Mouse (Mus musculus): ENCODE results near the gene Tmem128.
A peak's percentile ranks its signal among the peaks of the same experiment; 100 is the strongest.

Gene Tmem128

GRCm38 (mm10) chr5:38260107-38260682 is at the start of gene Tmem128:
TSS of gene Tmem128 (plus strand) at chr5:38260185.
- DNase-seq (ENCODE audit: low spot score) = peak; percentile 83

DNA sequence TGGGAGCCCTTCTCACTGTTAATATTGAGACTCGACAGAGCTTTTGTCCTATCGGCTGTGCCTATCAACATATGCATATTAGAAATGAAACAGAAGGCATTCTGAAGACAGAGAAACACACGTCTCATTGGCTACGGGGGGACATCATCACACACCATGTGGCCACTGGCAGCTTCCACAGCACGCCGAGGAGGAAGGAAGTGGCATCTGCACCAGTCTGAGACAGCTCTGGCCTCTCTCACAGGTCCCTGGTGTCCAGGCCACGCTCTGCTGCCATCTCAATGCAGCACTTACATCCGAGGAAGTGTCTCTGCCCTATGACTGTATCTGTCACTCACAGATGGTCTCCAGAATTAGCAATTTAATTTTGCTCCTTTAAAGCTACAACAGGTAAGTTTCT is 48.3 kb upstream of the Tmem128 start:
- DNase-seq (ENCODE audit: low spot score) = no peak

DNA sequence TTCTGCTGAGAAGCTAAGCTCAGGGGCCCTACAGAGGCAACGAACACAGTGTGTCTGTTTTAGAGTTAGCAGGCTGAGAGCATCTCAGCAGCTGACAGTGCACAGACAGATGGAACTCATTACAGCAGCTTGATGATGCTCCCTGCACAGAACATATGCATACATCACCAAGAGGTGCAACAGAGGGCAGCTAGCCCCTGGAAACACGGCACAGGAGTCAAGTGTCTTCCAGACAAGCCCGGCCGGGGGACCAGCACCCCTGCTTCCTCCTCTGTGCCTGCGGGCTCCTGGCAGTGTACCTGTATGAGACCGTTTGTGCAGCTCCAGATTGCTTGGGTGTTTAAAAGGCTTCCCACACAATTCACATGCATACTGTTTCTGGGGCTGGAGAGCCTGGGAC is 47.0 kb upstream of the Tmem128 start:
- DNase-seq (ENCODE audit: low spot score) = no peak

GRCm38 (mm10) chr5:38219771-38220307 is 40.1 kb upstream of the Tmem128 start:
- no peak for DNase-seq (ENCODE audit: low spot score)

DNA sequence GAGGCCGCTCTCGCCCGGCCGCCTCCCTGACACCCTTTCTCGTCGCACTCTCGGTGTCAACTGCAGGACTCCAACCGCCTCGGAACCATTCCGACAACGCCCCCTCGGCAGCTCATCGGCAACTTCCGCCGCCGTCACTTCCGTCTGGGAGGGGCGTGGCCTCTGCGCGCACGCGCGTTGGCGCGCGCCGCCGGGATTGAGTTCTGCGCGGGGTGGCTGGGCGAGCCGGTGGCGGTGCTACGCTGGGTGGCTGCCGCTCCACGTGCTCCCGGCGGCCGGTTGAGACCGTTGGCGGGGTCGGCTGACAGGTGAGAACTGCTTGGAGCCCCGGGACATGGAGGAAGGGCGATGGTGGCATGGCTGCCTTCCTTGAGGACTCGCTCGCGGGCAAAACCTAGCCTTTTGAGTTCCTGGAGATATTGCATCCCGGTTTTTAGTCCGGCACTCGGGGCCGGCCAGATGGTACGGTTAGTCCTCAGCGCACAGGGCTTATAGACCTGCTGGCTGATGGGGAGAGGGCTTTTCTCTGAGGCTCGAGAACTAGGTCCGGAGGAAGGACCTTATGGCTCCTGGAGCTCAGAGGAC is 39.6 kb upstream of the Tmem128 start, which contains the start of the genes Zbtb49 and Lyar:
TSS of gene Zbtb49 (minus strand) at position 130 of the 585 bp plus-strand sequence.
TSS of gene Lyar (plus strand) at position 143 of the 585 bp plus-strand sequence.
- peak; percentile 96 for DNase-seq (ENCODE audit: low spot score)

DNA sequence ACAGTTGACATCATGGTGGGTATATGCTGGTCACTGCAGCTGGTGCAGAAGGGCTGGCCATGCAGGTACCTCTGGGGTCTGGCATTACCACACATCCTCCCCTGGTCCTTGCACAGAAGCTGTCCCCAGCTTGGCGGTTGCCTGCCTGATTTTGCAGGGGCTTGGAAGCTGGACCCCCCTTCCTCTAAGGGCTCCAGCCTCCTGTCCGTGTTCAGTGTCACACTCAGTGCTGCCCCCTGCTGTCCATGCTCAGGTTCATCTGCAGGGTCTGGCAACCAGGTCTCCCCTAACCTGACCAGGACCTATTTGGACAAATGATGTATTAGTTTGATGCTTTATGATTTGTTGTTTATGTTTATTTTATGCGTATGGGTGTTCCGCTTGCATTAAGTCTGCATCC is 24.6 kb upstream of the Tmem128 start:
- DNase-seq (ENCODE audit: low spot score) = peak; percentile 66

- no peak for DNase-seq (ENCODE audit: low spot score)
These were observed 23.4 kb upstream of the Tmem128 start for GRCm38 (mm10) chr5:38236627-38237026.

- DNase-seq (ENCODE audit: low spot score) = no peak
These were observed 19.1 kb upstream of the Tmem128 start for GRCm38 (mm10) chr5:38240727-38241472.

GRCm38 (mm10) chr5:38241473-38241834 is 18.5 kb upstream of the Tmem128 start:
- no peak for DNase-seq (ENCODE audit: low spot score)

DNA sequence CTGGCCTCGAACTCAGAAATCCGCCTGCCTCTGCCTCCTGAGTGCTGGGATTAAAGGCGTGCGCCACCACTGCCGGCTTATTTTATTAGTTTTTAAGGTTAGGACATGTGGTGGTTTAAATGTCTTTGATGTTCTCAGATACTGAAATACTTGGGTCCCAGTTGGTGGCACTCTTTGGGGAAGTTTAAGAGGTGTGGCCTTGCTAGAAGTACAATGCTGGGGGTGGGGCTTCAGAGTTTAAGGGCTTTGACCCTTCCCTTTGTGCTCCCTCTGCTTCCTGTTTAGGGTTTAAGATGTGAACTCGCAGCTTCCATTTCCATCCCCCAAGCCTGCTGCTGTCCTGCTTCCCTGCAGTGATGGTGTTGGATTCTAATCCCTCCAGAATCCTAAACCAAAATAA is 18.0 kb upstream of the Tmem128 start:
- no peak for DNase-seq (ENCODE audit: low spot score)

GRCm38 (mm10) chr5:38255195-38255594 is 4.8 kb upstream of the Tmem128 start:
- DNase-seq (ENCODE audit: low spot score) = peak; percentile 29

DNA sequence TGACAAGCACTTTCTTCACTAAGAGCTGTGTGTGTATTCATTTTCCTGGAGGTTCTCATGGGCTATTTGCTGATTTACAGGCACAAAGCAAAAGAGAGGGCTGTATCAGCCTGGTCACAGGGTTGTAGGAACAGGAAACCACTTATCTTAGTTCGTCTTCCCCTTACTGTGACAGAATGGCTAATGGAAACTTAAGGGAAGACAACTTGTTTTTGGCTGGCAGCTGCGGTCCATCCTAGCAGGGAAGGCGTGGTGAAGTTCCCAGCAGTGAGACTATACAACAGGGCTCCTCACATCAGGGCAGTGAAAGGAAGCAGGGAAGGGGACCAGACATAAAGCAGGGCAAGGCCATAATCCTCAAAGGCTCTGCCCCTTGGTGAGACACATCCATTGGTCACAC is 4.3 kb upstream of the Tmem128 start:
- DNase-seq (ENCODE audit: low spot score) = no peak

DNA sequence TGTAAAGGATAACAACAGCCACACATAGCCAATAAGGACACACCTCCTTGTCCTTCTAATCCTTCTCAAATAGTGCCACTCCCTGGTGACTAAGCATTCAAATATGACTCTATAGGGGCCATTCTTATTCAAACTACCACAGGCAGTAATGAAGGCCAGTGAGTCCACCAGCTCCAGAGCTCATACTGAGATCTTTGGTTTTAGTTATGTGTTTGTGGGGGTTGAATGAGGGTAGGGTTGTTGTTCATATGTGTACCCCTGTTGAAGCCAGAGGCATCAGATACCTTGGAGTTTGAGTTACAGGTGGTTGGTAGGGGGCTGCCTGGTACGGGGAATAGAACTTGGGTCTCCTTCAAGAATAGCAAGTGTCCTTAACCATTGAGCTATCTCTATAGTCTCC is 3.4 kb upstream of the Tmem128 start:
- no peak for DNase-seq (ENCODE audit: low spot score)

DNA sequence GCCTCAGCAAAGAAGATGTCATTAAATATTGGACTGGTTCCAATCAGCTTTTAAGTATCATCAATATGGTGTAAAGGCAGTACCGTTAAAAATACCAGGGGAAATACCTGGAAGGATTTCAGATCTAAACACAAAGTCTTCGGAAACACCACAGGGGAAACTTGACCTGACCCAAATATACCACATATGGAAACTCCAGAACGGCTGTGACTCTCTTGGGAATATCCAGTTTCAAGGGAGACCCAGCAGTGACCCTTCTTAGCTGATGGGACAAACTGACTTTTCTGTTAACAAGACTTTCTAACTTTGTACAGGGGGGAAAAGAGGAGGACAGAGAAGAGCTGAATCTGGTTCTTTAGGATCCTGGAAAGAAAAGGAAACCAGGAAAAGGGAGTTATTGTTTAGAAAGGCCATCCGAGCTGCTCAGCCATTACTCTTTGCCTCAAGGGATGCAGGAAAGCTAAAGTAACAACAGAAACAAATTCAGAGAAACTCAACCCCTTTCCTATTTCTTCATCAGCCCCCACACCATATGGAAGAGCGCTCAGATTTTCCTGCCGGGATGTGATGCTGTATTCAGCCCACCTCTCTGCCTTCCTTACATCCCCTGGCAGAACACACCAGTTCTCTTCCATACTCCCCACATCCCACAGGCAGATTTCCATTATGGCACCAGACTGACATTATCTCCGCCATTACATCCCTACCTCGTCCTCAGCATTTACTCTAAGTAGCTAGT is 1.8 kb upstream of the Tmem128 start:
- DNase-seq (ENCODE audit: low spot score) = no peak

GRCm38 (mm10) chr5:38258773-38259146 is 1.2 kb upstream of the Tmem128 start:
- DNase-seq (ENCODE audit: low spot score) = no peak

DNA sequence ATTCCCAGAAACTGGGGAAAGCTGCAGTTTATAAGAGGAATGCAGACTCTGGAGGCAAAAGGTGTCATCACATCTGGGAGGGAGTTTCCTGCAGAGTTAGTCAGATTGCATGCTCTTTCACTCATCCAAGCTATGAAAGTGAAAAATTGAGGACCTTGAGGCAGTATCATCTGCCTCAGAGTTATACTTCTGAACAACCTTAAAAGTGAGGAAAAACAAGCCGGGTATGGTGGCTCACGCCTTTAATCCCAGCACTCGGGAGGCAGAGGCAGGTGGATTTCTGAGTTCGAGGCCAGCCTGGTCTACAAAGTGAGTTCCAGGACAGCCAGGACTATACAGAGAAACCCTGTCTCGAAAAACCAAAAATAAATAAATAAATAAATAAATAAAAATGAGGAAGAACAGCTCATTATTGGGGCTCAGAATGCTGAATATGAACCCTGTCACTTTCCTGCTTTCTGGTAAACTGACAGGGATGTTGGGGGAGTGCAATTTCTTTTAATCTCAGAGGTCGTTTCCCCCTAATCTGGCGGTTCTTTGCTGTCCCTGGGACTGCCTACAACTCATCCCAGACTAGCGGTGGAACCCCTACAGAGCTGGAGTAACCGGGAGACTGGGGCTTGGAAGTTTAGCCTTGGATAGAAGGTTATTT is 404 bp upstream of the Tmem128 start:
- peak; percentile 28 for DNase-seq (ENCODE audit: low spot score)

- DNase-seq (ENCODE audit: low spot score) = peak; percentile 66
These were observed 11.0 kb downstream of the Tmem128 start for GRCm38 (mm10) chr5:38270942-38271341.

GRCm38 (mm10) chr5:38273831-38274230 is 13.8 kb downstream of the Tmem128 start:
- DNase-seq (ENCODE audit: low spot score) = no peak

DNA sequence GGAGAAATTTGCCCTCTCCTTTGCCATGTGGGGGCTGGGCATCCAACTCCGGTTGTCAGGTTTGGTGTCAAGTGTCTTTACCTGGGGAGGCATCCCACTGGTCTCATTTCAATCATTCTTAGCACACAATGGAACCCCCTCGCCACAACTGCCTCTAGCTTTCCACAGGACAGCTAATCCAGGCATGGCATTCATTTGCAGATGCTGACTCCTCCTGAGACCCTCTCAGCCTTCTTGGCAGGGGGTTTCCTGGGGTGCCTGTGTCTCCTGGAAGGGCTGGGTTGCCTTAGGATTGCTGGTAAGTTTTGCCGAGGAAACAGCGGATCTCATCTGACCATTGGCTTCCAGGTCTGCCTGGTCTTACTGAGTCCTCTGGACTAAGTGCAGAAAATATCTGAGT is 15.8 kb downstream of the Tmem128 start, which contains the start of gene Otop1:
TSS of gene Otop1 (plus strand) at position 202 of the 400 bp plus-strand sequence.
- DNase-seq (ENCODE audit: low spot score) = no peak

- DNase-seq (ENCODE audit: low spot score) = no peak
These were observed 16.5 kb downstream of the Tmem128 start for GRCm38 (mm10) chr5:38276451-38276850.

DNA sequence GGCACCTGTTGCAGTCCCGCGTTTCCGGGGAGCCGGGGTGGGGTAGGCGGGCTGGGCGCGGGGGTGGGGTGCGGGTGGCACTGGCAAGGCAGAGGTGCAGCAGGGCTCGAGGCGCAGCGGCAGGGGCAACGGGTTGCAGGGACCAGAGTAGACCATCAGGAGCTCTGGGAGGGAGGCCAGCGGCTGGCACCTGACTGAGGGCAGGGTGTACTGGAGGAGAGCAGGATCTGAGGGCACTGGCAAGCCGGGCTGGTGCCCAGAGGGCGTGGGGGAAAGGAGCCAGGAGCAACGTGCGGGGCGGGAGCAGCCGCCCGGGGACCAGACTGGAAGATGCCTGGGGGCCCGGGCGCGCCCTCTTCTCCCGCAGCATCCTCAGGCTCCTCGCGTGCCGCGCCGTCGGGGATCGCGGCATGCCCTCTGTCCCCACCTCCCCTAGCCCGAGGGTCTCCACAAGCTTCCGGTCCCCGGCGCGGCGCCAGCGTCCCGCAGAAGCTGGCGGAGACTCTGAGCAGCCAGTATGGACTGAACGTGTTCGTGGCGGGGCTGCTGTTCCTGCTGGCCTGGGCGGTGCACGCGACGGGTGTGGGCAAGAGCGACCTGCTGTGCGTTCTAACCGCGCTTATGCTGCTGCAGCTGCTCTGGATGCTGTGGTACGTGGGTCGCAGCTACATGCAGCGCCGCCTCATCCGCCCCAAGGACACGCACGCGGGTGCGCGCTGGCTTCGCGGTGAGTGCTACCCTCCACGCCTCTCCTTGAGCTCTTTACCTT is 17.3 kb downstream of the Tmem128 start:
- DNase-seq (ENCODE audit: low spot score) = no peak

Measured in adipocyte (in vitro differentiated cells).